Mouse (Mus musculus) cerebellum, adult 18-20 months (tissue): Measurements from ENCODE around the gene Shb.

Experiments
- DNase-seq, 2 experiments: peaks; one replicate each; pipeline ENCODE4 v3.0.0; 2021

The Shb gene

DNA sequence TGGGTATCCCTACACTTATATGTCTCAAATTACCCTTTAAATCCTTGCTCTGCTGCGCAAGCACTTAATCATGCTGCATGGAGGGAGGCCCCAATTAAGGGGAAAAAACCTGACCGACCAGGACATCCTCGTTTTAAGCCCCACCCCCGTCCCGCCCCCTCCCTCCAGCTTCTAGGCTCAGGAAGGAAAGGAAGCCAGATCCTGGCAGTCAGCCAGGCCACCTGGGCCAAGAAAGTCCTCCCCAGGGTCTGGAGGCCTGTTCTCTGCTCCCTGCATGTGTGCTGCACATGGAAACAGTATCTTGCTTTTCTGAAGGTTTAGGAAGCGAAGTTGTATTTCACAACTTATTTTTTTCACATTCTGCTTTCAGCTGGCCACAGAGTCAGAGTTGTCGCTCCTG is at the start of gene Shb:
Shb (minus strand) TSS at position 96 of the 400 bp plus-strand sequence.
- peak in 1 of 2 experiments; percentile 28 for DNase-seq

DNA sequence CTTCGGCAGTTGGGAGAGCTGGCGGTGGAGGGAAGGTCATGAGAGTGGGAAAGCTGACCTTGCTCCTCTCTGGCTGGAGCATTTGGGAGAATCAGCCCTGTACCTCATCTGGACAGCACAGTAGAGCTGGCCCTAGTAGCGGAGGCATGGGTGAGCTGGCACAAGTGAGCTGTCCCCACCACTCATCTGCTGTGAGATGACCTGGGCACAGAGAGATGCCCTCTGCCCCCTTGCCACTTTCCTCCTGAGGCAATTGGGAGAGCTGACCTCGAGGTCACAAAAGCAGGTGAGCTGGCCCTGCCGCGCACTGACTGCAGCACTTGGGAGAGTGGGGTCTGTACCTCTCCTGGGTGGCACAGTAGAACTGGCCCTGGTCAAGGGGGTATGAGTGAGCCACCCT is 48.8 kb upstream of the Shb start:
- no peak for DNase-seq

DNA sequence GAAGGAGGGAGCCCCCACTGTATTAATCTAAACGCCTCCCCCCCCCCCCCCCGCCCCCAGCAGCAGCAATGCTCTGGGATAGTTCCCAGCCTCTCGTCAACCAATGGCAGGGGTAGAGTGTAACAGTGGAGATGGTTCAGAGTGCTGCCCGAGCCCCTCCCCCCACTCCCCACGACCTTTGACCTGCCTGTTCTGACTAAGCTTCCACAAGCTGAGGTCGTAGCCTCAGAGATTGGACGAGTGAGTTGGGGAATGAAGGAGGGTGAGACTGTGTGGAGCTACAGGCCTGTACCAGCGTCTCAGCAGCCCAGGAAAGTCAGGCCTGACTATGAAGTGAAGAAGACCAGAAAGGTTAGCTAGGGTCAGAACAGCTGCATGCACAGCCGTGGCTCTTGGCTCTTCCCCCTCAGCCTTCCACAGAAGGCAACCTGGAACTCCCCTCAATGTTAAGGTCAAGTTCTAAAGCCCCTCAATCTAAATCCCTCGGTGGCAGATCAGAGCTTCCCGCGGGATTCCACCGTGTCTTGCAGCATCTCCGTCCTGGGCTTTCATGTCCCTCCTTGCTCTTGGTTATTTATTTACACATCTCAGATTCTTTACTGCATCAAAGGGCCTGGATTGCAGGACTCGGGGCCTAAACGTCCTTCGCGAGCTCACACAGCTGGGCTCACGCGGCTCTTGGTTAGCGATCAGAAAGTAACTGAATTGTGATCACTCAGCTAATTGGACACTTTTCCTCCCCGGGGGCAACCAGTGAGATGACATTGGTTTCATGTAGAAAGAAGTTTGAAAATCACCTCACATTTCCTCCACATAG is 46.5 kb upstream of the Shb start:
- DNase-seq: no peak

DNA sequence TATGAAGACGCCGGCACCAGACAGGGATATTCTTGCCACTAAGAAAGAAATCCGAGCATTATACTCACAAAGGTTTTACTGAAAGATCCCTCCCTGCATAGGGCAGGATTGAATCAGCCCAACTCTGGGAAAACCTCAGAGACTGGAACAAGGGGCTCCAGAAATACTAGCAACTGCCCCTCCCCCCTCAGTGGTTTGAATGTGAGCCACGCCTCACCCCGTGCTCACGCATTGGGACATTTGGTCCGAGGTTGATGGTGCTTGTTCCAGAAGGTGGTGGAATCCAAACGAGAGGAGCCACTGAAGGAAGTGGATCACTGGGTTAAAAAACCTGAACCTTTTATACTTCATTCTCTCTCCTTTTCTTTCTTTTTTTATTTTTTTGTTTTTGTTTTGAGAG is 45.4 kb upstream of the Shb start:
- DNase-seq: no peak

GRCm38 (mm10) chr4:45574614-45575169 is 42.4 kb upstream of the Shb start:
- DNase-seq: no peak

- no peak for DNase-seq
These were observed 37.3 kb upstream of the Shb start for GRCm38 (mm10) chr4:45569521-45569920.

DNA sequence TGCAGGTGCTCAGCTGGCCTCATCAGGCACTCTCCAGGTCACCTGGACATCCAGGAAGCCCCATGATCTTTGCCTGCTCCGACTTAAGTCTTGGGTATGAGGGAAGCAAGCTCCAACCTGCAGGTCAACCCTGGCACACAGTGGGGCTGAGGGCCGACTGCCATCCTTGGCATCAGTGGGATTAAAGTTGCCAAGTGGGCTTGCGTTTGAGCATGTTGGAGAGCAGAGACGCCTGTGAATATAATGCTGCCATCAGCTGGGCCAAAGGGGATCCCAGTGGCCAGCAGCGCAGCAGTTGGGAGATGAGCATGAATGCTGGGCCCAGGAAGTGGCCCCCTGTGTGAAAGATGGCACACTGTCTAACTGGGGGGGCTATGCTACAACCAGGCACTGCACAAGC is 25.9 kb upstream of the Shb start:
- DNase-seq: no peak

DNA sequence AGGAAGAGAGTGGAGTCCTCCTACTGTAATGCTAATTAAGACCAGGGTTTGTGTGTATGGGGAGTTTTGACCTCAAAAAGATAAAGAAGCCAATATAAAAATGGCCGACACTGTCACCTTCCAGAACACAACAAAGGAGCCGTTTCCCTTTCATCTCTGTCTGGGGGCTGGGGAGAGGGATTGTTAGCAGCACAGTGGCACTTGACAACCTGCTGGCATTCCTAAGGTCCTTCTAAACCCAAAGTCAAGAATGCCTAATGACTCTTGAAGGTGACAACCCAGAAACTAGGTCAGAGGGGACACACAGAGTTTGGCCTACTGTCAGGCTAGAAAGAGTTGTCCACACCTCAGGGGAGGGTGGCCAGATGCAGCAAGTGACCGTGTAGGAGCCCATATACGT is 20.3 kb upstream of the Shb start:
- DNase-seq: no peak

DNA sequence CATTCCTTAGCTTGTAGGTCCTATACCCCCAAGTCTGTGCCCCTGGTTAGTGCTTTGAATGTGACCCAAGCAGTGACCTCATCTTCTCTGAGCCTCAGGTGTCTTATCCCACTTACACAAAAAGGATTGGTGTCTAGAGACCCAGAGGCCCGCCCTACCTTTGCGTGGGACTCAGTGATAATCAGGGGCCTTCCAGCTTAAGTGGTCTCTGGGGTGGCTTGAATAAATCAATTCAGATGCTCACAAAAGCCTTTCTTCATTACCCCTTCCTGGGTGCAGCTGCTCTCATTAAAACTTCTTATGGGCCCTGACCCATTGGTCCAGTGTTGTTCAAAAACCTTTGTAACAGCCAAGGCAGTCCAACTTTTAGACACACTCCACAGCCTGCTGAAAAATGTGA is 18.7 kb upstream of the Shb start:
- no peak for DNase-seq

DNA sequence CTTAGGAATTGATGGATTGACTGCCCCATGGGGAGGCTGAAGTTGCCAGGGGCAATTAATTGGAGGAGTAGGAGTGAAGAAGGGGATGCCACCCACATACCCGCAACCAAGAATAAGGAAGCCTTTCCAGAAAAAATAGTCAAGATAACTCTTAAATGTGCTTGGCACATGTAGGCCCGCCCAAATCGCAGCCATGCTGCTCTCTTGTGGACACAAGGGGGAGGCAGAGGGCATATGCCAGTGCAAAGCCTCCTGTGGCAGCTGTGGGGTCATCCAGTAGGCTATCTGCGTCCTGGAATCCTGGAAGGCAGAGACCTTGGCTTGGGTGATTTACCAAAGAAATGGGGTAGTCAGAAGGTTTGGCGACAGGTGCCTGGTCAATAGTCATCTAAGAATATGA is 17.2 kb upstream of the Shb start:
- DNase-seq: no peak

- no peak for DNase-seq
These were observed 13.6 kb upstream of the Shb start for GRCm38 (mm10) chr4:45545851-45546250.

- no peak for DNase-seq
These were observed 11.3 kb upstream of the Shb start for GRCm38 (mm10) chr4:45543481-45544051.

DNA sequence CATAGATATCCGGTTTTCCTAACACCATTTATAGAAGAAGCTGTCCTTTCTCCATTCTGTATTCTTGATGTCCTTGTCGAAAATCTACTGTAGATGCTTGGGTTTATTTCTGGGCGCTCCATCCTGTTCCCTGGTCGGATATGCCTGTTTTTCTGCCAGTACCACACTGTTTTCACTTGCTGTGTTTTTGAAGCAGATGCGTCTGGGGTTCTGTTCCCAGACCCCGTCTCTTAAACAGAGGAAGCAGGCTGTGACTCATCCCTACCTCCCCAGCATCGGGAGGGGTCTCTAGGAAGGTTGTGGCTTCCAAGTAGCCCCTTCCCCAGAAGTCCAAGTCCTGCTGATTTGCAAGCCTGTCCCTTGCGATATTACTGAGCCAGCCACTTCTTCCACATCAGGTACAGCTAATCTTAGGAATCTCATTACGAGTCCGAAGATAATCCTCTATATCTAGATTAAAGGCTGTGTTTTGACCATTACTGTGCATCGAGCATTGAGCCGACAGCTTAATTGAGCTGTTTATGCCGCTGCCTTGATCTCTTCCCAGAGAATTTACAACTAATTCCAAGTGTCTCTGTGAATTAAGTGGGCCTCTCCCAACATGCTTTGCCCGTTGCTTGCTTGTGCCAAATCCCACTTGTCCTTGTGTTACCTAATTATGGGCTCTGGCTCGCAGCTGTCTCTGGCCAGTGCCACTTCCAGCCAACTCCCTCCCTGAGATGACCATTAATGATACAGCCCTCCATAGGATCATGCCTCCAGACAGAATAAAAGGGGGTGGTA is 8.1 kb upstream of the Shb start:
- no peak for DNase-seq

- DNase-seq: no peak
These were observed 6.9 kb upstream of the Shb start for GRCm38 (mm10) chr4:45539187-45539586.

- no peak for DNase-seq
These were observed 1.2 kb upstream of the Shb start for GRCm38 (mm10) chr4:45533436-45533940.

GRCm38 (mm10) chr4:45530662-45531542 is 1.4 kb downstream of the Shb start:
- peak; percentile 70 to 74 for DNase-seq

DNA sequence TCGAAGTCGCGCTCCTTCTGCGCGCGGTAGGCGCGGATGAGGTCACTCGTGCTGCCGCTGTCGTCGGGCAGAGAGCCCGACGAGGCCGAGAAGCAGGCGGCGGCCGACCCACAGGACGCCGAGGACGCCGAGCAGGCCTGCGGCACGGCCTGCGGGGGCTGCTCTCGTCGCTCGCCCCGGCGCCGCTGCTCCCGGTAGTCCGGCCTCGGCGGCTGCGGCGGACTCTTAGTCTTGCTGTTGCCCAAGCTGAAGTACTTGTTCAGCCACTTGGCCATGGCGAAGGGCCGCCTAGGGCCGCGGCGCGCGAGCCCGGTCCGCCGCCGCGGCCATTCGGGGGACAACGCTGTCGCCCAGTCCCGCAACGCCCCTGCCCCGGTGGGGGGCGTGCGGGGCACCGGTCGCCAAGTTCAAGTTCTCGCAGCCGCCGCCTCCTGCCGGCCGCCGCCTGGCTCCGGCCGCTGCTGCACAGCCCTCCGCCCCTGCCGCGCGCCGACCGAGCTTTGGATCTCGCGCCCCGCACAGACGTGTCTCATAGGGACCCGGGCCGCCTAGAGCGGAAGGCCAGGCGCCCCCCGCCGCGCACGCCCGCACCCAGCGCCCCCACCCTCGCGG is 2.2 kb downstream of the Shb start:
- DNase-seq: peak in 1 of 2 experiments; percentile 30

DNA sequence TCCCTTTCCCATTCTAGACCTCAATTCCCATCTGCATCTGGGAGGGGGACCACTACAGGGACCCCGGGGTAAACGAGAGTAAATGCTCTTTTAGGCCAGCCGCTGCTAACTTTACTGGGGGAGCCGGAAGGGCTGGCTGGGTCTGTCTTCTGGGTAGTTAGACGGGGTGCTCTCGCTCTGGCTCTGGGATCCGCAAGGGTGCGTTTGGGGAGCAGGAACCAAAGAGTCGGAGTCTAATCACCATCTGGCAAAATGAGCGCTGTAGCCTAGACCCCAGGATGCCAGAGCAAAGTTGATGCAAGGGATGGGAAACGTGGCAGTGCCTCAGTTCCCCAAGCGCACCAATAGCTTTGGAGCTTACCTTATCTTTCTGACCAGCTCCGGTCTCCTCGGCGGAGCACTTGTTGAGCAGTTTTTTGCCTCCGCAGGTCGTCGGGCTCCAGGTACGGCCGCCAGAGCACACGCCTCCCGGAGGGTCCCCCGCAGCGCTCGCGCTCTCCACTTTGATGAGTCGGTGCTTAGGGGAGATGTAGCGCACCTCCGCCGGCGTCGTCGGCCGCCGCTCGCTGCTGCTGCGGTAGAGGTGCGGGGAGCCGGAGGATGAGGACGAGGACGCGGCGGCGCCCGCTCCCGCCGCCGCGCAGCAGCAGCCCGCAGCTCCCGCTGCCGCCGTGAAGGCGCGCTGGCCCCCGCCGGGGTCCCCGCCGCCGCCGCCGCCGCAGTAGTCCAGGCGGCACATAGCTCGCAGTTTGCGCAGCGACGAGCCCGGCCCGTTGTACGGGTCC is 2.9 kb downstream of the Shb start:
- no peak for DNase-seq

DNA sequence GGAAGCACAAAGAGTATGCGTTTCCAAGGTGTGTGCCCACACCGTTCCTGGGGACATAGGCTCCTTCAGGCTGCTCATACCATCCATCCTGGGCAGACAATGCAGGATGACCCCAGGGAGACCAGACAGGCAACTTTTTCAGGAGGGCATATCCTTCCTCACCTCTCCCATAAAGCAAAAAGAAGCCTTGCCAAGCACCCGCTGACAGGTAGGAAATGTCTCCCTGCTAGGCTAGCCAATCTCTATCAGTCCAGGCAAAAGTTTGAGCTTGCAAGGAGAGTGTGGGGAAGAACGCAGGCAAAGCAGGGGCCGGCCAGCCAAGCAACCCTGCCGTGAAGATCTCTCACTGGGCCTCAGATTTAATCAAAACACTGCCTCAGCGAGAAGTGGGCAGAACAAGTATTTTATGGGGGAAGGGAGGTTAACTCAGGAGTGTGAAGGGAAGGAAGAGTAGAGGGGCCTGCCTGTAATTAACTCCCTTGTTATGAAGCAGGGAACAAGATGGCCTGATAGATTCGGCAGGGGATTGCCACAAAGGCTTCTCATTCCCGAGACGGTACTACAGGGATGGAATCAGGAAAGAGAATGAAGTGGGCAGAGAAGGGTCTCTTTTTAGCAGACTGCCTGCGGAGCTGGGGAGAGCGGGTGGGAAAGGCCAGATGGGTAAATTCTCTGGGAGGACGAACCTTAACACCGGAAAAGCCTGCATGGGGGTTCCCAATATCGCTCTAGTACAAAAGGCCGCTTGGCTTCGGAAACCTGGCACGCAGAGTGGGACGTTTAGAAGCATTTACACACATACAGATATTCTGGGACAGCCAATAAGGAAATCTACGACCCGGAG is 3.7 kb downstream of the Shb start:
- DNase-seq: no peak
